Mouse (Mus musculus): ENCODE measurements around the gene Cx3cr1.
"Not testable (repeated sequence)": the region's sequence is repeated elsewhere in the genome, so short reads cannot be mapped to it uniquely, and the experiment has no call there.

Gene Cx3cr1

GRCm38 (mm10) chr9:120030421-120030820, 39.3 kb downstream of the Cx3cr1 start:
- in situ Hi-C loops (cut with MboI; ENCODE audit: low sequenced_read_pairs), result no loop called here

GRCm38 (mm10) chr9:120029880-120030279, 39.8 kb downstream of the Cx3cr1 start:
- in situ Hi-C loops (cut with MboI; ENCODE audit: low sequenced_read_pairs), result loop anchor here (5.0 kb wide), 1 partner anchor 42 kb away; no protein-coding TSS in a partner anchor

DNA sequence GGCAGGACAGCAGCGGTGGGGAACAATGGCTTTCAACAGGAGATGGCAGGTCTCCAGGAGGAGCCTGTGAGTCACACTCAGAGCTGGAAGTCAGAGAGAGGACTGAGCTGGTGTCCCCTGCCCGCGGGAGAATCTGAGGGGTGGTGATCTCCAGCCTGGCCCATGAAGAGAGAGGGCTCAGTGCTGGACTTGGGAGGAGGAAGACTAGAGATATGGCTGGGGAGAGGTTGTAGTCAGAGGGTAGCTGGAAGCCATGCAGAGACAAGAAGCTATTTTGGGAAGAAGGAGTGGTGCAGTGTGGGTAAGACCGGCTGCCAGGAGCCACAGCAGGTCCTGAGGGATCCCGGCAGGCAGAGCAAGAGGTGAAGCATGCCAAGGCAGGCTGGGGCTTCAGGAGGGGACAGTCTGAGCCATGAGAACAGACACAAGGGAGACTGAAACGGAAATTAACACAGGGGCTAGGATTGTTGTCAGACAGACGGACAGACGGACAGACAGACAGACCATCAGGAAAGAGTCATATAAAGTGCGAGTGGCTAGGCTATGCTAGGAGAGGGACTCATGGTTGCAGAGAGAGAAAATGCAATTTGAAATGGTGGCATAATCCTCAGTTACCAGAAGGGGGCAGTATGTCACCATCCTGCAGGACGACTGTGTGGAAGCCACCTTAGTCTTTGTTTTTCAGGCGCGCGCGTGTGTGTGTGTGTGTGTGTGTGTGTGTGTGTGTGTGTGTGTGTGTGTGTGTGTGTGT, 42.1 kb downstream of the Cx3cr1 start:
- in situ Hi-C loops (cut with MboI; ENCODE audit: low sequenced_read_pairs), result loop anchor here (5.0 kb wide), 1 partner anchor 45 kb away; no protein-coding TSS in a partner anchor

DNA sequence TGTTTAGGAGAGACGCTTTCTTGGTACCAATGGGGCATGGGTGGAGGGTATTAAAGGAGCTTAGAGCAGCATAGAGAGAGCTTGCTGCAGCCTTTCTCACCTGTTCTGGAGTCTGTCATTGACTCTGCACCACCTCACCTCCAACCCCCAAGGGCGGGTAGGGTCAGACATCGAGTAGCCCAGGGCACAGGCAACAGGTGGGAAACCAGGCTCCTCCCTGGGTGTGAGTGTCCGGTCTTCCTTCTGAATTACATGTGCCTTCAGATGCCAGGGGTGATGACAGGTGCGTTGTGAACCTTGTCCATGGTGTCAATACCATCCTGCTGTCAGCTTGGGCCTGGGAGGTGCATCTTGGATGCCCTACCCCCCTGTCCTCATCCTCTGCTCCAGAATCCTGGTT, 45.1 kb downstream of the Cx3cr1 start:
- in situ Hi-C loops (cut with MboI; ENCODE audit: low sequenced_read_pairs), result loop anchor here (5.0 kb wide), 1 partner anchor 48 kb away; no protein-coding TSS in a partner anchor

GRCm38 (mm10) chr9:120024171-120024570, 45.5 kb downstream of the Cx3cr1 start:
- in situ Hi-C loops (cut with MboI; ENCODE audit: low sequenced_read_pairs), result no loop called here

- in situ Hi-C loops (cut with MboI; ENCODE audit: low sequenced_read_pairs), result no loop called here
These were observed 46.4 kb downstream of the Cx3cr1 start, which contains the start of gene Xirp1 for GRCm38 (mm10) chr9:120023086-120023811. Gene Xirp1 (minus strand): TSS chr9:120023598.

DNA sequence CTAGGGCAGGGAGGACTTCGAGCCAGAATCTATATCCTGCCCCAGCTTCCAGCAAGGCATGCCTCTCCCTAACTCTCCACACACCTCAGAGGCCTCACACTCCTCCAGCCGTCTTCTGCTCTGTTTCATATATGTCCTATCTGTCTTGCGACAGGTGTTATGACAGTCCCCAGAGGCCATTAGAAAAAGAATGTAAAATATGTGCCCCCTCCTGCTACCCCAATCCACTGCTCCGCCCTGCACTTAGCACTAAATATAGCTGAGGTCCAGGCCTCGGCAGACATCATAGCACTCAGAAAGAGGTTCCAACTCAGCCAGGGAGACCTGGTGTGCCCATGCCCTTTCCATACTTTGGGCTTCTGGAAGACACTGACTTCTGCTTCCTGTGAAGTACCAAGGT, 48.5 kb downstream of the Cx3cr1 start:
- in situ Hi-C loops (cut with MboI; ENCODE audit: low sequenced_read_pairs), result no loop called here

DNA sequence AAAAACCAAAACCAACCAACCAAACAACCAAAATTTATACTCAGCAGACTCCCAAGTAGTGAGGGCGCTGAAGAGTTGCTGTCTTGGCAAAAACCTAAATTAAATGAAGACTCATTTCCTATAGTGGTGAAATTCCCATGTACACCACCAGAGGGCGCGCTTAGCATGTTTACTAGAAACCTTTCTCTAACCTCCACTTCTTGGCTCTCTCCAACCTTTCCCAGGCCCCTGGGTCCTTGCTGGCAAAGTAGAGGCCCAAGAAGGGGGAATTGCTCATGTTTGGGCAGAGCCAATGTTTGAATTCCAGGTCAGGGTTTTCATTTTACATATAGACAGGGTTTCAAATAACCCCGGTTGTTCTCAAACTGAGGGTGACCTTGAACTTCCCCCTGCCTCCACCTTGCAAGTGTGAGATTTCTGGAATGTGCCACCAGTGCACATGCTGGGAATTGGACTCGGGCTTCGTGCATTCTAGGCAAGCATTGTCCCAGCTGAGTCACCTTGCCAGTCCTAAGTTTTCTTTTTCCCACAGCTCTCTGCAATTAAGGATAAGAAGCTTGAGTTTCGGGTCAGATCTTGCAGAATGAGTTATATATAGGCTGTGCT, 49.3 kb downstream of the Cx3cr1 start:
- in situ Hi-C loops (cut with MboI; ENCODE audit: low sequenced_read_pairs), result no loop called here

GRCm38 (mm10) chr9:120016956-120017355, 52.7 kb downstream of the Cx3cr1 start:
- in situ Hi-C loops (cut with MboI; ENCODE audit: low sequenced_read_pairs), result no loop called here

- in situ Hi-C loops (cut with MboI; ENCODE audit: low sequenced_read_pairs), result no loop called here
These were observed 54.9 kb downstream of the Cx3cr1 start for GRCm38 (mm10) chr9:120014828-120015227.

- in situ Hi-C loops (cut with MboI; ENCODE audit: low sequenced_read_pairs), result no loop called here
These were observed 56.3 kb downstream of the Cx3cr1 start for GRCm38 (mm10) chr9:120013251-120013820.

GRCm38 (mm10) chr9:120012781-120013180, 56.9 kb downstream of the Cx3cr1 start:
- in situ Hi-C loops (cut with MboI; ENCODE audit: low sequenced_read_pairs), result no loop called here

DNA sequence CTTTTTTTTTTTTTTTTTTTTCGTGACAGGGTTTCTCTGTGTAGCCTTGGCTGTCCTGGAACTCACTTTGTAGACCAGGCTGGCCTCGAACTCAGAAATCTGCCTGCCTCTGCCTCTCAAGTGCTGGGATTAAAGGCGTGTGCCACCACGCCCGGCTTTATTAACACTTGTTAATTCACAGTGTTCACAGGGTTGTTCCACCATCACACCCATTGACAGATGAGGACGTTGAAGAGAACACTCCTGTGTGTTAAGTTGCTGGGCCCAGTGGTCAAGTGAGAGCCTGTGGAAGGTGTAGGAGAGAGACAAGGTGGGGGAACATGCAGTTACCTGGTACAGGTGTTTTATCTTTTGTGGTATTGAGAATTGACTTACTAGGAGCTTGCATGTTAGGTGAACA, 57.5 kb downstream of the Cx3cr1 start:
- in situ Hi-C loops (cut with MboI; ENCODE audit: low sequenced_read_pairs), result not testable (repeated sequence)

- in situ Hi-C loops (cut with MboI; ENCODE audit: low sequenced_read_pairs), result no loop called here
These were observed 58.1 kb downstream of the Cx3cr1 start for GRCm38 (mm10) chr9:120011533-120011932.

GRCm38 (mm10) chr9:120010781-120011511, 58.7 kb downstream of the Cx3cr1 start:
- in situ Hi-C loops (cut with MboI; ENCODE audit: low sequenced_read_pairs), result no loop called here

GRCm38 (mm10) chr9:120009871-120010270, 59.8 kb downstream of the Cx3cr1 start:
- in situ Hi-C loops (cut with MboI; ENCODE audit: low sequenced_read_pairs), result no loop called here

DNA sequence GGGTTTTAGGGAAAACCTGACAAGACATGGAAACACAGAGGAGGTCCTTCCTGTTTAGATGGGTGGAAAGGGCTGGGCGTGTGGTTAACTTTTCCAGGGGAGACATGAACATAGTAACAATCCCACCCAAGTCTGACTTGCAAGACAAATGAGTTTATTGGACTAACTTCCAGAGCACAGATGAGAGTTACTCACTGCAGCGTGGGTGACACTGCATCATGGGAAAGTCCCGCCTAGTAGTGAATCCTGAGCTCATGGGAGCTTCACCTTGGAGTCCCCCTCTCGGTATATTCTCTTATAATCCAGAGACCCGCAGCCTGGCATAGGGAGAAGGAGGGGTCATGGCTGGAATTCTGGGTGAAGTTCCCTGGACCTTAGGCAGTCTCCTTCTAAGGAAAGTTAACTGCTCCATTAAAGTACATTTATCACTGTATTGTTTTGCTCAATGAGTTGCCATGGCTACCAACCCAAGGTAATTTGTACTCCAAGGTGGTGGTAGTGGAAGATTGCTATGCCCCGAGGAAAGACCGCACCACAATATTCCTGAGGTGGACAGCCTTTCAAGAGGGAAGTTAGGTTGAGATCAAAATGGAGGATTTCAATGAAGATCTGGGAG, 60.3 kb downstream of the Cx3cr1 start:
- in situ Hi-C loops (cut with MboI; ENCODE audit: low sequenced_read_pairs), result no loop called here

- in situ Hi-C loops (cut with MboI; ENCODE audit: low sequenced_read_pairs), result no loop called here
These were observed 61.8 kb downstream of the Cx3cr1 start for GRCm38 (mm10) chr9:120007833-120008232.

DNA sequence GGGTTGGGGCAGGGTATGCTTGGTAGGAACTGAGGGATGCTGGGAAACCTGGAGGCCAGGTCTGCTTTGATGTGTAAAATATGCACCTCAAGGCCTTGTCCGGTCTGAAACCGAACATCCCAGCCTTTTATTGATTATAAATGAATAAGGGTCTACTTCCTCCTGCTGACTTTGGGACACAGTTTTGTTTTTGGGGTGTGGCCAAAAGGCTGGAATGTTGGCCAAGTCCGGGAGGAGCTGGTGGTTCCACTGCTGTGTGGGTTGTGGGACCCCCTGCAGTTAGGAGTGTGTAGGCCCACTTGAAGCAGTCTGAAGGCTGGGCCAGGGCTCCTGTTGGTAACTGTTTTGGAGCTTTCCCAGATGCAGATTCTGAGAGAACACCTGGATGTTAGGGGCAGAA, 63.7 kb downstream of the Cx3cr1 start:
- in situ Hi-C loops (cut with MboI; ENCODE audit: low sequenced_read_pairs), result no loop called here

DNA sequence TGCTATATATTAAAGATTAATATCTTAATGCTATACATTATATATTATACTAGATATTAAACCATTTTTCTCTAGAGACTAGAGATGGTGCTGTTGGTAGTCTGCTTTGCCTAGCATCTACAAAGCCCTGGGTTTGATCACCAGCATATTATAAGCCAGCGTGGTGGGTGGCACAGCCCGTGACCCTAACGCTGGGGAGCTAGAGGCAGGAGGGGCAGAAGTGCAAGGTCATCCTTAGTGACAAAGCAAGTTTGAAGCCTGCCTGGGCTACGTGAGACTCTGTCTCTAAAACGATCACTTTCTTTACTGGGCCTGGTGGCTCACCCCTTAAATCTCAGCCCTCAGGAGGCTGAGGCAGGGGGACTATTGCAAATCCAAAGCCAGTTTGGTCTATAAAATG, 66.8 kb downstream of the Cx3cr1 start:
- in situ Hi-C loops (cut with MboI; ENCODE audit: low sequenced_read_pairs), result no loop called here
